Mouse (Mus musculus) adrenal gland, adult 18-20 months (tissue): ENCODE measurements around the gene Id2. TPM values are rescaled to one million over a fixed set of nuclear protein-coding genes. Genes with fewer than 3 reads are reported as not detected.

ENCODE experiments used
- DNase-seq, 2 experiments: peaks; one replicate each; pipeline ENCODE4 v3.0.0; 2021 to 2022; ENCODE audit warnings: low spot score in 2 of 2
- total RNA-seq, 2 experiments: library from RNA; stranded (reverse); gene quantifications; 1 replicate in 1 of 2; 2 replicates in 1 of 2; pipeline ENCODE4 v1.2.3; 2021

The Id2 gene
- total RNA-seq, 2 experiments from 2014 or later, result 404 to 543 TPM

- DNase-seq, result peak; percentile 91 to 94
Measured at GRCm38 (mm10) chr12:25092027-25092704, 4.8 kb downstream of the Id2 start.

GRCm38 (mm10) chr12:25089433-25089832 is 7.5 kb downstream of the Id2 start:
- DNase-seq, result no peak

GRCm38 (mm10) chr12:25086966-25087365 is 10.0 kb downstream of the Id2 start:
- no peak for DNase-seq

GRCm38 (mm10) chr12:25083260-25084178 is 13.4 kb downstream of the Id2 start:
- no peak for DNase-seq

GRCm38 (mm10) chr12:25074344-25074743 is 22.6 kb downstream of the Id2 start:
- DNase-seq, result no peak

GRCm38 (mm10) chr12:25073374-25073773 is 23.6 kb downstream of the Id2 start:
- DNase-seq, result no peak

GRCm38 (mm10) chr12:25062264-25062663 is 34.7 kb downstream of the Id2 start:
- DNase-seq, result no peak

GRCm38 (mm10) chr12:25060901-25061300 is 36.0 kb downstream of the Id2 start:
- no peak for DNase-seq

GRCm38 (mm10) chr12:25059487-25060200 is 37.3 kb downstream of the Id2 start:
- peak in 1 of 2 experiments; percentile 24 for DNase-seq

- DNase-seq, result no peak
Measured at GRCm38 (mm10) chr12:25054963-25055362, 42.0 kb downstream of the Id2 start.

- no peak for DNase-seq
Measured at GRCm38 (mm10) chr12:25054511-25054910, 42.4 kb downstream of the Id2 start.

GRCm38 (mm10) chr12:25049253-25049652 is 47.7 kb downstream of the Id2 start:
- DNase-seq, result no peak

GRCm38 (mm10) chr12:25044579-25044978 is 52.4 kb downstream of the Id2 start:
- no peak for DNase-seq

GRCm38 (mm10) chr12:25044056-25044455 is 52.9 kb downstream of the Id2 start:
- no peak for DNase-seq

Other genes with a start within 250 kb of the Id2 start
- 10 to 100 TPM; 75.4 to 97.5 TPM for gene Kidins220, start 122.2 kb downstream of the Id2 start, total RNA-seq